In genomic region chr4:122025866-122026265, GRCm38 (mm10) we compare ENCODE assay signal across 24 mouse cellular contexts.
A peak's percentile ranks its signal among the peaks of the same experiment; 100 is the strongest.
DNase-seq lines count a peak whose midpoint lies in the region; ATAC-seq and TF ChIP-seq lines count a peak whose summit lies in the region.
"Had no signal": no experiment of that assay in that cellular context is flagged by ENCODE, and none has a peak within 500 bp of the region (broad histone marks: within the 10 kb centered on the region; RNA-seq: fewer than 3 reads in every experiment).

No protein-coding gene starts in this region.

- H3K4me3 ChIP-seq in heart, embryonic 10.5 days, result no peak overlapping the region
- no peak overlapping the region for H3K4me3 ChIP-seq in kidney, postnatal 0 days (replicated peaks; ENCODE audit: low read depth, low read length)
- H3K4me3 ChIP-seq in kidney, embryonic 15.5 days (replicated peaks), result no peak overlapping the region
- no peak overlapping the region for H3K4me3 ChIP-seq in midbrain, embryonic 14.5 days (replicated peaks; ENCODE audit: low read depth, low read length)
- no peak overlapping the region for H3K4me3 ChIP-seq in midbrain, postnatal 0 days (ENCODE audit: low read depth, low read length)
- H3K4me3 ChIP-seq: embryonic facial prominence, embryonic 12.5 days; embryonic facial prominence, embryonic 15.5 days; gastrocnemius, adult 2 months; heart, embryonic 15.5 days; hindbrain, embryonic 12.5 days; hindbrain, embryonic 15.5 days had no signal

- no peak overlapping the region for H3K27ac ChIP-seq in heart, embryonic 10.5 days
- no peak overlapping the region for H3K27ac ChIP-seq in kidney, postnatal 0 days
- H3K27ac ChIP-seq in kidney, embryonic 15.5 days, result no peak overlapping the region
- H3K27ac ChIP-seq in midbrain, embryonic 14.5 days (replicated peaks; ENCODE audit: low read depth, low read length), result no peak overlapping the region
- no peak overlapping the region for H3K27ac ChIP-seq in midbrain, postnatal 0 days (ENCODE audit: low read depth, low read length)
- H3K27ac ChIP-seq: embryonic facial prominence, embryonic 12.5 days; embryonic facial prominence, embryonic 15.5 days; gastrocnemius, adult 2 months; heart, embryonic 15.5 days; hindbrain, embryonic 12.5 days; hindbrain, embryonic 15.5 days had no signal

- H3K9ac ChIP-seq in kidney, postnatal 0 days (ENCODE audit: low read depth, low read length), result no peak overlapping the region
- H3K9ac ChIP-seq in kidney, embryonic 15.5 days, result no peak overlapping the region
- no peak overlapping the region for H3K9ac ChIP-seq in midbrain, embryonic 14.5 days (replicated peaks; ENCODE audit: low read length)
- no peak overlapping the region for H3K9ac ChIP-seq in midbrain, postnatal 0 days (replicated peaks; ENCODE audit: low read length, poor library complexity, severe bottlenecking)
- H3K9ac ChIP-seq: embryonic facial prominence, embryonic 12.5 days; embryonic facial prominence, embryonic 15.5 days; forebrain, postnatal 0 days; heart, embryonic 15.5 days; hindbrain, embryonic 12.5 days; hindbrain, embryonic 15.5 days had no signal

- peaks cover 67% of the 10 kb centered on the region for H3K9me3 ChIP-seq in heart, embryonic 10.5 days
- peaks cover 38% of the 10 kb centered on the region for H3K9me3 ChIP-seq in kidney, postnatal 0 days (replicated peaks; ENCODE audit: low read length)
- H3K9me3 ChIP-seq in kidney, embryonic 15.5 days (replicated peaks), result peaks cover 67% of the 10 kb centered on the region
- H3K9me3 ChIP-seq in midbrain, embryonic 14.5 days (ENCODE audit: control insufficient read depth, low read length), result peaks cover 80% of the 10 kb centered on the region
- H3K9me3 ChIP-seq in midbrain, postnatal 0 days (ENCODE audit: low read length), result peaks cover 69% of the 10 kb centered on the region

- ATAC-seq in kidney, postnatal 0 days (replicated peaks; ENCODE audit: low FRiP score, low read depth), result peak; percentile 40
- ATAC-seq in kidney, embryonic 15.5 days (replicated peaks; ENCODE audit: low FRiP score), result no peak
- peak; percentile 15; the same call in 1 of the 2 replicates for ATAC-seq in midbrain, embryonic 14.5 days (ENCODE audit: low FRiP score, low TSS enrichment)
- no peak for ATAC-seq in midbrain, postnatal 0 days (ENCODE audit: low FRiP score)
- ATAC-seq: activated CD4-positive, CD25-positive, alpha-beta regulatory T cell, adult 4 months; forebrain, embryonic 14.5 days; forebrain, postnatal 0 days had no signal

- WGBS in heart, embryonic 10.5 days, result 72% methylated on average over 1 of the region's 1 CpGs
- WGBS in kidney, postnatal 0 days, result 87% methylated on average over 1 of the region's 1 CpGs
- 95% methylated on average over 1 of the region's 1 CpGs for WGBS in kidney, embryonic 15.5 days
- 93% methylated on average over 1 of the region's 1 CpGs for WGBS in midbrain, embryonic 14.5 days
- WGBS in midbrain, postnatal 0 days, result 91% methylated on average over 1 of the region's 1 CpGs

- H3K4me1 ChIP-seq in heart, embryonic 10.5 days, result no peaks in the 10 kb centered on the region
- no peaks in the 10 kb centered on the region for H3K4me1 ChIP-seq in kidney, postnatal 0 days (replicated peaks; ENCODE audit: insufficient read depth, low read length)
- no peaks in the 10 kb centered on the region for H3K4me1 ChIP-seq in kidney, embryonic 15.5 days
- no peaks in the 10 kb centered on the region for H3K4me1 ChIP-seq in midbrain, embryonic 14.5 days (ENCODE audit: control insufficient read depth, insufficient read depth, low read length)
- no peaks in the 10 kb centered on the region for H3K4me1 ChIP-seq in midbrain, postnatal 0 days (ENCODE audit: insufficient read depth, low read length)
- H3K4me1 ChIP-seq: embryonic facial prominence, embryonic 12.5 days; embryonic facial prominence, embryonic 15.5 days; heart, embryonic 15.5 days; hindbrain, embryonic 12.5 days; hindbrain, embryonic 15.5 days had no signal

- no peak overlapping the region for H3K4me2 ChIP-seq in kidney, postnatal 0 days (ENCODE audit: low read length)
- H3K4me2 ChIP-seq in kidney, embryonic 15.5 days, result no peak overlapping the region
- no peak overlapping the region for H3K4me2 ChIP-seq in midbrain, embryonic 14.5 days (ENCODE audit: low read length)
- H3K4me2 ChIP-seq in midbrain, postnatal 0 days (ENCODE audit: low read depth, low read length, poor library complexity, severe bottlenecking), result no peak overlapping the region
- H3K4me2 ChIP-seq: embryonic facial prominence, embryonic 12.5 days; embryonic facial prominence, embryonic 15.5 days; heart, embryonic 11.5 days; heart, embryonic 15.5 days; hindbrain, embryonic 12.5 days; hindbrain, embryonic 15.5 days had no signal

- no peaks in the 10 kb centered on the region for H3K36me3 ChIP-seq in heart, embryonic 10.5 days
- H3K36me3 ChIP-seq in kidney, postnatal 0 days (ENCODE audit: insufficient read depth, low read length), result no peaks in the 10 kb centered on the region
- no peaks in the 10 kb centered on the region for H3K36me3 ChIP-seq in kidney, embryonic 15.5 days
- H3K36me3 ChIP-seq in midbrain, embryonic 14.5 days (ENCODE audit: control insufficient read depth, insufficient read depth, low read length), result no peaks in the 10 kb centered on the region
- H3K36me3 ChIP-seq in midbrain, postnatal 0 days (ENCODE audit: insufficient read depth, low read length), result no peaks in the 10 kb centered on the region
- H3K36me3 ChIP-seq: embryonic facial prominence, embryonic 12.5 days; embryonic facial prominence, embryonic 15.5 days; heart, embryonic 15.5 days; hindbrain, embryonic 12.5 days; hindbrain, embryonic 15.5 days had no signal

- no peak for TF ChIP-seq CTCF in kidney, postnatal 0 days (IDR thresholded peaks at IDR 0.05; ENCODE audit: low read depth)
- TF ChIP-seq CTCF in midbrain, postnatal 0 days (IDR thresholded peaks at IDR 0.05), result no peak

- H3K27me3 ChIP-seq in heart, embryonic 10.5 days (ENCODE audit: insufficient read depth, poor library complexity, severe bottlenecking), result no peaks in the 10 kb centered on the region
- H3K27me3 ChIP-seq in kidney, postnatal 0 days (ENCODE audit: insufficient read depth, low read length), result no peaks in the 10 kb centered on the region
- H3K27me3 ChIP-seq in kidney, embryonic 15.5 days, result no peaks in the 10 kb centered on the region
- no peaks in the 10 kb centered on the region for H3K27me3 ChIP-seq in midbrain, embryonic 14.5 days (ENCODE audit: control insufficient read depth, insufficient read depth, low read length)
- no peaks in the 10 kb centered on the region for H3K27me3 ChIP-seq in midbrain, postnatal 0 days (ENCODE audit: insufficient read depth, low read length)
- H3K27me3 ChIP-seq: embryonic facial prominence, embryonic 12.5 days; embryonic facial prominence, embryonic 15.5 days; heart, embryonic 15.5 days; hindbrain, embryonic 12.5 days; hindbrain, embryonic 15.5 days had no signal

- peak; percentile 71 for DNase-seq in heart, embryonic 10.5 days (ENCODE audit: low spot score)
- DNase-seq in heart, adult 9 months (ENCODE audit: low spot score in 2 of 2), result no peak
- DNase-seq in kidney, postnatal 0 days (ENCODE audit: low spot score), result no peak
- DNase-seq in midbrain, embryonic 14.5 days, result no peak
- DNase-seq in midbrain, postnatal 0 days (ENCODE audit: low spot score), result no peak
- DNase-seq: adrenal gland, adult 8-10 months; adrenal gland, postnatal 25 days; cerebellum, adult 2 months; cerebellum, adult 9-11 months; cerebellum, postnatal 25 days; forebrain, postnatal 0 days; gastrocnemius, adult 2 months; gastrocnemius, postnatal 14 days; heart, adult 11 months; heart, postnatal 14 days had no signal

Comparison
In these comparisons a context has a peak if more than half of its experiments do, and no peak if none do; other contexts are left out.
1. ATAC-seq: peak in kidney, postnatal 0 days (single experiment) and midbrain, embryonic 14.5 days (single experiment); none in kidney, embryonic 15.5 days (single experiment) and midbrain, postnatal 0 days (single experiment).